Comparison of ENCODE assay signal across 14 mouse cellular contexts in genomic region chr5:112520826-112521702, GRCm38 (mm10). TPM values are rescaled to one million over a fixed set of nuclear protein-coding genes. Genes with fewer than 3 reads are reported as not detected.
DNase-seq lines count a peak whose midpoint lies in the region; ATAC-seq and TF ChIP-seq lines count a peak whose summit lies in the region.
"Had no signal": no experiment of that assay in that cellular context is flagged by ENCODE, and none has a peak within 500 bp of the region (broad histone marks: within the 10 kb centered on the region; RNA-seq: fewer than 3 reads in every experiment).

No protein-coding gene starts in this region.

- 10% methylated on average over 8 of the region's 8 CpGs for WGBS in lung, embryonic 14.5 days
- WGBS in forebrain, embryonic 10.5 days, result 2% methylated on average over 8 of the region's 8 CpGs
- 15% methylated on average over 8 of the region's 8 CpGs for WGBS in limb, embryonic 11.5 days

- H3K4me2 ChIP-seq in lung, embryonic 14.5 days, result no peak overlapping the region
- no peak overlapping the region for H3K4me2 ChIP-seq in limb, embryonic 11.5 days (ENCODE audit: low read depth, severe bottlenecking)

- TF ChIP-seq CTCF in lung, embryonic 14.5 days (IDR thresholded peaks at IDR 0.05; ENCODE audit: low read depth), result no peak

- no peak overlapping the region for H3K27ac ChIP-seq in lung, embryonic 14.5 days (ENCODE audit: low read depth)
- H3K27ac ChIP-seq in forebrain, embryonic 10.5 days, result peak overlapping the region; percentile 84
- H3K27ac ChIP-seq in limb, embryonic 11.5 days (replicated peaks; ENCODE audit: low read depth, low read length), result 0 out of 2 replicates have a peak overlapping the region, but pooled peaks have one; percentile 3

- peak; percentile 69 for DNase-seq in lung, embryonic 14.5 days
- no peak for DNase-seq in lung, postnatal 25 days (ENCODE audit: low spot score)
- peak; percentile 85 for DNase-seq in forebrain, embryonic 10.5 days (ENCODE audit: extremely low spot score, low spot score)
- DNase-seq in limb, embryonic 11.5 days (ENCODE audit: low spot score), result peak; percentile 61
- DNase-seq in retina, embryonic 14.5 days (ENCODE audit: low spot score), result peak; percentile 70
- no peak for DNase-seq in heart, adult 8-10 months (ENCODE audit: low spot score)
- no peak for DNase-seq in right cerebral cortex, postnatal 4 days
- DNase-seq in layer of hippocampus, adult 18-20 months (ENCODE audit: low spot score in 2 of 2), result no peak
- DNase-seq: adrenal gland, adult 2 months; layer of hippocampus, postnatal 36 days; right cerebral cortex, postnatal 14 days; thymus, postnatal 36 days had no signal

- H3K9me3 ChIP-seq in lung, embryonic 14.5 days (ENCODE audit: low read depth, low read length), result no peaks in the 10 kb centered on the region; the same call in 1 of the 2 replicates
- H3K9me3 ChIP-seq in forebrain, embryonic 10.5 days, result peaks cover 10% of the 10 kb centered on the region; the same call in 1 of the 2 replicates
- no peaks in the 10 kb centered on the region for H3K9me3 ChIP-seq in limb, embryonic 11.5 days (ENCODE audit: control insufficient read depth, low read length)

- H3K9ac ChIP-seq in lung, embryonic 14.5 days, result no peak overlapping the region
- no peak overlapping the region for H3K9ac ChIP-seq in limb, embryonic 11.5 days (ENCODE audit: low read length)

- H3K4me3 ChIP-seq in lung, embryonic 14.5 days (ENCODE audit: low read depth, low read length), result no peak overlapping the region
- H3K4me3 ChIP-seq in forebrain, embryonic 10.5 days, result peak overlapping the region; percentile 18; the same call in 1 of the 2 replicates
- no peak overlapping the region for H3K4me3 ChIP-seq in limb, embryonic 11.5 days (ENCODE audit: low read depth, low read length)

- H3K36me3 ChIP-seq in lung, embryonic 14.5 days (ENCODE audit: insufficient read depth), result no peaks in the 10 kb centered on the region
- H3K36me3 ChIP-seq in forebrain, embryonic 10.5 days (replicated peaks), result no peaks in the 10 kb centered on the region
- no peaks in the 10 kb centered on the region for H3K36me3 ChIP-seq in limb, embryonic 11.5 days (ENCODE audit: control insufficient read depth, insufficient read depth, low read length)

- peak; percentile 62 for ATAC-seq in lung, embryonic 14.5 days (ENCODE audit: insufficient read depth)
- ATAC-seq in limb, embryonic 11.5 days (ENCODE audit: insufficient number of reproducible peaks, low FRiP score, low TSS enrichment, low read depth), result peak; percentile 56
- ATAC-seq: lung, postnatal 0 days had no signal

- no peaks in the 10 kb centered on the region for H3K27me3 ChIP-seq in lung, embryonic 14.5 days (ENCODE audit: insufficient read depth, low read length)
- peaks cover 53% of the 10 kb centered on the region for H3K27me3 ChIP-seq in forebrain, embryonic 10.5 days (ENCODE audit: poor library complexity, severe bottlenecking)
- no peaks in the 10 kb centered on the region for H3K27me3 ChIP-seq in limb, embryonic 11.5 days (ENCODE audit: control insufficient read depth, insufficient read depth, low read length)
- H3K27me3 ChIP-seq: CH12.LX had no signal

- peaks cover 12% of the 10 kb centered on the region; the same call in 1 of the 2 replicates for H3K4me1 ChIP-seq in lung, embryonic 14.5 days (ENCODE audit: insufficient read depth)
- peaks cover 71% of the 10 kb centered on the region for H3K4me1 ChIP-seq in forebrain, embryonic 10.5 days
- peaks cover 13% of the 10 kb centered on the region for H3K4me1 ChIP-seq in limb, embryonic 11.5 days (ENCODE audit: control insufficient read depth, insufficient read depth, low read length)

RNA-seq across cellular contexts. Expression of gene Sez6l, which starts 55.9 kb away (rescaled TPM):
- polyA plus RNA-seq in lung, embryonic 14.5 days (2014; fragmentation: Nextera tagmentation; extraction: Ambion mirVana), result 0.30 and 0.32 TPM in 2 replicates
- 0.65 and 1.4 TPM in 2 replicates for polyA plus RNA-seq in forebrain, embryonic 10.5 days (2016; fragmentation: Nextera tagmentation; extraction: Ambion mirVana)
- polyA plus RNA-seq in limb, embryonic 11.5 days (2014; fragmentation: Nextera tagmentation; extraction: Ambion mirVana), result 0.13 and 0.21 TPM in 2 replicates
- under 1 TPM; 0.08 to 0.22 (median 0.17) TPM for total RNA-seq in heart, adult 8-10 months (2022)
- 100 to 1,000 TPM; 226 to 228 TPM for total RNA-seq in layer of hippocampus, adult 18-20 months (2021)
- total RNA-seq: CH12.LX had no signal

Comparison
In these comparisons a context has a peak if more than half of its experiments do, and no peak if none do; other contexts are left out.
1. DNase-seq: peak in lung, embryonic 14.5 days (single experiment), forebrain, embryonic 10.5 days (single experiment), limb, embryonic 11.5 days (single experiment) and retina, embryonic 14.5 days (single experiment); none in lung, postnatal 25 days (single experiment), heart, adult 8-10 months (single experiment), right cerebral cortex, postnatal 4 days (single experiment) and layer of hippocampus, adult 18-20 months (0 of 2).